Mouse (Mus musculus): ENCODE results near the gene Tcf7. TPM values are rescaled to one million over a fixed set of nuclear protein-coding genes. Genes with fewer than 3 reads are reported as not detected.
A peak's percentile ranks its signal among the peaks of the same experiment; 100 is the strongest.

Tcf7 gene
- polyA plus RNA-seq, 1 experiment from 2014 or later = 27.7 TPM

- Histone ChIP-seq H3K9ac (ENCODE audit: low read depth, low read length) (no peak overlapping the region), H3K4me3 (ENCODE audit: low read depth, low read length) (no peak overlapping the region), H3K4me1 (ENCODE audit: control insufficient read depth, insufficient read depth, low read length) (peaks cover 4% of the 10 kb centered on the region; the same call in 1 of the 2 replicates), H3K27ac (replicated peaks; ENCODE audit: low read depth, low read length) (no peak overlapping the region), H3K9me3 (ENCODE audit: control insufficient read depth, low read length) (no peaks in the 10 kb centered on the region), H3K4me2 (ENCODE audit: low read depth, low read length) (no peak overlapping the region), H3K36me3 (ENCODE audit: control insufficient read depth, insufficient read depth, low read length) (no peaks in the 10 kb centered on the region), H3K27me3 (replicated peaks; ENCODE audit: control insufficient read depth, insufficient read depth, low read length) (no peaks in the 10 kb centered on the region)
- no peak for ATAC-seq (ENCODE audit: low read depth)
- DNase-seq (ENCODE audit: low spot score) = no peak
- 85% methylated on average over 20 of the region's 20 CpGs for WGBS
These were observed 8.2 kb downstream of the Tcf7 start for GRCm38 (mm10) chr11:52274456-52275112.

- no peaks in the 10 kb centered on the region for H3K9me3 ChIP-seq (ENCODE audit: control insufficient read depth, low read length)
- no peak overlapping the region for H3K27ac ChIP-seq (replicated peaks; ENCODE audit: low read depth, low read length)
- no peaks in the 10 kb centered on the region for H3K36me3 ChIP-seq (ENCODE audit: control insufficient read depth, insufficient read depth, low read length)
- H3K4me1 ChIP-seq (ENCODE audit: control insufficient read depth, insufficient read depth, low read length) = peaks cover 4% of the 10 kb centered on the region; the same call in 1 of the 2 replicates
- DNase-seq (ENCODE audit: low spot score) = no peak
- no peak overlapping the region for H3K9ac ChIP-seq (ENCODE audit: low read depth, low read length)
- WGBS = 79% methylated on average over 4 of the region's 4 CpGs
- H3K4me3 ChIP-seq (ENCODE audit: low read depth, low read length) = no peak overlapping the region
- no peaks in the 10 kb centered on the region for H3K27me3 ChIP-seq (replicated peaks; ENCODE audit: control insufficient read depth, insufficient read depth, low read length)
- H3K4me2 ChIP-seq (ENCODE audit: low read depth, low read length) = no peak overlapping the region
- no peak for ATAC-seq (ENCODE audit: low read depth)
These were observed 8.9 kb downstream of the Tcf7 start for GRCm38 (mm10) chr11:52273942-52274330.

- Histone ChIP-seq H3K4me3 (ENCODE audit: low read depth, low read length) (no peak overlapping the region), H3K9ac (ENCODE audit: low read depth, low read length) (no peak overlapping the region), H3K27me3 (replicated peaks; ENCODE audit: control insufficient read depth, insufficient read depth, low read length) (no peaks in the 10 kb centered on the region), H3K9me3 (ENCODE audit: control insufficient read depth, low read length) (no peaks in the 10 kb centered on the region), H3K27ac (replicated peaks; ENCODE audit: low read depth, low read length) (peak overlapping the region; percentile 4; the same call in 1 of the 2 replicates), H3K36me3 (ENCODE audit: control insufficient read depth, insufficient read depth, low read length) (no peaks in the 10 kb centered on the region), H3K4me1 (ENCODE audit: control insufficient read depth, insufficient read depth, low read length) (peaks cover 4% of the 10 kb centered on the region; the same call in 1 of the 2 replicates), H3K4me2 (ENCODE audit: low read depth, low read length) (no peak overlapping the region)
- ATAC-seq (ENCODE audit: low read depth) (no peak), DNase-seq (ENCODE audit: low spot score) (peak; percentile 29)
- WGBS = 46% methylated on average over 10 of the region's 11 CpGs
These were observed 9.5 kb downstream of the Tcf7 start for GRCm38 (mm10) chr11:52273183-52273941.

GRCm38 (mm10) chr11:52272619-52273018 is 10.2 kb downstream of the Tcf7 start:
- H3K36me3 ChIP-seq (ENCODE audit: control insufficient read depth, insufficient read depth, low read length) = no peaks in the 10 kb centered on the region
- H3K9me3 ChIP-seq (ENCODE audit: control insufficient read depth, low read length) = no peaks in the 10 kb centered on the region
- H3K4me3 ChIP-seq (ENCODE audit: low read depth, low read length) = no peak overlapping the region
- ATAC-seq (ENCODE audit: low read depth) (no peak), DNase-seq (ENCODE audit: low spot score) (peak; percentile 53)
- H3K4me1 ChIP-seq (ENCODE audit: control insufficient read depth, insufficient read depth, low read length) = peaks cover 7% of the 10 kb centered on the region; the same call in 1 of the 2 replicates
- no peaks in the 10 kb centered on the region for H3K27me3 ChIP-seq (replicated peaks; ENCODE audit: control insufficient read depth, insufficient read depth, low read length)
- no peak overlapping the region for H3K4me2 ChIP-seq (ENCODE audit: low read depth, low read length)
- peak overlapping the region; percentile 50; the same call in 1 of the 2 replicates for H3K27ac ChIP-seq (replicated peaks; ENCODE audit: low read depth, low read length)
- no peak overlapping the region for H3K9ac ChIP-seq (ENCODE audit: low read depth, low read length)
- WGBS = 43% methylated on average over 6 of the region's 6 CpGs

- H3K27me3 ChIP-seq (replicated peaks; ENCODE audit: control insufficient read depth, insufficient read depth, low read length) = no peaks in the 10 kb centered on the region
- no peak overlapping the region for H3K4me2 ChIP-seq (ENCODE audit: low read depth, low read length)
- no peak overlapping the region for H3K9ac ChIP-seq (ENCODE audit: low read depth, low read length)
- ATAC-seq (ENCODE audit: low read depth) = peak; percentile 80
- H3K27ac ChIP-seq (replicated peaks; ENCODE audit: low read depth, low read length) = peak overlapping the region; percentile 50; the same call in 1 of the 2 replicates
- no peaks in the 10 kb centered on the region for H3K9me3 ChIP-seq (ENCODE audit: control insufficient read depth, low read length)
- H3K4me1 ChIP-seq (ENCODE audit: control insufficient read depth, insufficient read depth, low read length) = peaks cover 7% of the 10 kb centered on the region; the same call in 1 of the 2 replicates
- DNase-seq (ENCODE audit: low spot score) = peak; percentile 69
- no peak overlapping the region for H3K4me3 ChIP-seq (ENCODE audit: low read depth, low read length)
- no peaks in the 10 kb centered on the region for H3K36me3 ChIP-seq (ENCODE audit: control insufficient read depth, insufficient read depth, low read length)
- WGBS = 55% methylated on average over 8 of the region's 8 CpGs
These were observed 10.9 kb downstream of the Tcf7 start for GRCm38 (mm10) chr11:52271765-52272495.

DNA sequence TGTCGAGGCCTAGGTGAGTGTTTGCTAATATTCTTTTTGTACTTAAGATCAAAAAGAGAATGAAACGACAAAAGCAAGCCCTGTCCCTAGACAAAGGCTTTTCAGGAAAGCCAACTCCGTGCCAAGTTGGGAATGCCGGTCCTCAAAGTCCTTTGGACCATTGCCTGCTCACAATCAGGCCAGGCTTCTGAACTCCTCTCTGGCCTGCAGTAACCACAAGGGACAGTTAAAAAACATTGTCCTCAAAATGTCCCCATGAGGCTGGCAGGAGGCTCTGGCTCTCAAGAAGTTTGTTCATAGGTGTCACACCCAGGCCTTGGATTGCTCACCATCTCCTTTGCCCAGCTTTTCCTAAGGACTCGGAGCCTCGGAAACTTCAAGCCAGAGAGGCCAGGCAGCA is 13.0 kb downstream of the Tcf7 start:
- no peak overlapping the region for H3K27ac ChIP-seq (replicated peaks; ENCODE audit: low read depth, low read length)
- no peak for DNase-seq (ENCODE audit: low spot score)
- no peaks in the 10 kb centered on the region for H3K36me3 ChIP-seq (ENCODE audit: control insufficient read depth, insufficient read depth, low read length)
- 86% methylated on average over 6 of the region's 6 CpGs for WGBS
- no peak for ATAC-seq (ENCODE audit: low read depth)
- H3K27me3 ChIP-seq (replicated peaks; ENCODE audit: control insufficient read depth, insufficient read depth, low read length) = no peaks in the 10 kb centered on the region
- peaks cover 12% of the 10 kb centered on the region; the same call in 1 of the 2 replicates for H3K4me1 ChIP-seq (ENCODE audit: control insufficient read depth, insufficient read depth, low read length)
- H3K9me3 ChIP-seq (ENCODE audit: control insufficient read depth, low read length) = no peaks in the 10 kb centered on the region
- no peak overlapping the region for H3K4me2 ChIP-seq (ENCODE audit: low read depth, low read length)
- H3K9ac ChIP-seq (ENCODE audit: low read depth, low read length) = no peak overlapping the region
- H3K4me3 ChIP-seq (ENCODE audit: low read depth, low read length) = no peak overlapping the region

DNA sequence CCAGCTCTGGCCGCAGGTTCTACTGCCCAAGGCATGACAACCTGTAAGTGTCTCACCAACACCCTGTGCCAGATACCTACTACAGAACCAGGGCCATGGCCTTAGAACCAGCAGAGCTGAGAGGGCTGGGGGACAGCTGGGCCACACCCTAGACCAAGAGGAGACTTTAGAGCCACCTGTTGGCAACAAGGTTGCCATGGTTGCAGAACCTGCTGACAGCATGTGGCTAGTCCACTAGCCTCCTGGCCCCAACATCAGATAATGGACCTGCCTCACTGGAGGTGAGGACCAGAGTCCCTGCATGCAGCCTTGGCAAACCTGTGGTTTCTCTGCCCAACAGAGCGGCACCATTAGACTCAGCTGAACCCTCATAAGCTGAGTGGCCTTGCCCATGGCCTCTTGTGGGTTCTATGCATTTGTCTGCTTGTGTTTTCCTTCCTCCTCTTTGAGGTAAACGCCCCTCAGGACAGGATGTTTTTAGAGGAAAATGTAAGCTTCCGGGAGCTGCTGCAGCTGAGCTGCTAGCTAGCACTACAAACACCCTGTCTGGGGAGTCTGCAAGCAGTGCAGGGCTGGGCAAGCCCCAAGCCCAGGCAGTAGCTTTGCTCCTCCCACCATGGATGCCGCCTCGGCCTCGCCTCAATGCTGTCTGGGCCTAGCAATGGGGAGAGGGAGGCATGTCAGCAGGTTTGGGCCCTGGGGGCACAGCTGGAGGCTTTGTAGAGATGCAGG is 14.5 kb downstream of the Tcf7 start:
- Histone ChIP-seq H3K9me3 (ENCODE audit: control insufficient read depth, low read length) (no peaks in the 10 kb centered on the region), H3K9ac (ENCODE audit: low read depth, low read length) (no peak overlapping the region; the same call in 1 of the 2 replicates), H3K36me3 (ENCODE audit: control insufficient read depth, insufficient read depth, low read length) (no peaks in the 10 kb centered on the region), H3K27ac (replicated peaks; ENCODE audit: low read depth, low read length) (no peak overlapping the region), H3K4me3 (ENCODE audit: low read depth, low read length) (no peak overlapping the region), H3K27me3 (replicated peaks; ENCODE audit: control insufficient read depth, insufficient read depth, low read length) (no peaks in the 10 kb centered on the region), H3K4me1 (ENCODE audit: control insufficient read depth, insufficient read depth, low read length) (peaks cover 12% of the 10 kb centered on the region; the same call in 1 of the 2 replicates), H3K4me2 (ENCODE audit: low read depth, low read length) (no peak overlapping the region)
- WGBS = 43% methylated on average over 7 of the region's 7 CpGs
- ATAC-seq (ENCODE audit: low read depth) (peak; percentile 47; the same call in 1 of the 2 replicates), DNase-seq (ENCODE audit: low spot score) (peak; percentile 45)

DNA sequence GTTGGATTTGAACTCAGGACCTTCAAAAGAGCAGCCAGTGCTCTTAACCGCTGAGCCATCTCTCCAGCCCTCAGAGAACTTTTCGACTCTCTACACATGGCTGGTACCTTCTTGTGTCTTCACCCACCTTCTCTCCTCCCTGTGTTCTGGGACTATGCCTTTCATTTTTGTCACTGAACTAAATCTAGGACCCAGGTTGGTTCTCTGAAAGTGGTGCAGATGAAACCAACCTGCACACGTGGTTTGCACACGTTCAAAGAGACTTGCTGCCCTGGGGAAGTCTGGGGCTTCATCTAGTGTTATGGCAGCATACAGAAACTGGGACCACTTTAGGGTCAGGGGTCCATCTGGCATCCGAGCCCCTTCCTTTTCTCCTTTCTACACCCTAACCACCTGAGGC is 15.5 kb downstream of the Tcf7 start:
- no peak overlapping the region for H3K9ac ChIP-seq (ENCODE audit: low read depth, low read length)
- no peak for DNase-seq (ENCODE audit: low spot score)
- WGBS = 79% methylated on average over 5 of the region's 5 CpGs
- no peak for ATAC-seq (ENCODE audit: low read depth)
- no peaks in the 10 kb centered on the region for H3K9me3 ChIP-seq (ENCODE audit: control insufficient read depth, low read length)
- H3K27me3 ChIP-seq (replicated peaks; ENCODE audit: control insufficient read depth, insufficient read depth, low read length) = no peaks in the 10 kb centered on the region
- H3K4me3 ChIP-seq (ENCODE audit: low read depth, low read length) = no peak overlapping the region
- H3K4me1 ChIP-seq (ENCODE audit: control insufficient read depth, insufficient read depth, low read length) = peaks cover 9% of the 10 kb centered on the region; the same call in 1 of the 2 replicates
- no peak overlapping the region for H3K4me2 ChIP-seq (ENCODE audit: low read depth, low read length)
- no peak overlapping the region for H3K27ac ChIP-seq (replicated peaks; ENCODE audit: low read depth, low read length)
- H3K36me3 ChIP-seq (ENCODE audit: control insufficient read depth, insufficient read depth, low read length) = no peaks in the 10 kb centered on the region
